Mouse (Mus musculus): ENCODE data around the gene Pus10.

DNA sequence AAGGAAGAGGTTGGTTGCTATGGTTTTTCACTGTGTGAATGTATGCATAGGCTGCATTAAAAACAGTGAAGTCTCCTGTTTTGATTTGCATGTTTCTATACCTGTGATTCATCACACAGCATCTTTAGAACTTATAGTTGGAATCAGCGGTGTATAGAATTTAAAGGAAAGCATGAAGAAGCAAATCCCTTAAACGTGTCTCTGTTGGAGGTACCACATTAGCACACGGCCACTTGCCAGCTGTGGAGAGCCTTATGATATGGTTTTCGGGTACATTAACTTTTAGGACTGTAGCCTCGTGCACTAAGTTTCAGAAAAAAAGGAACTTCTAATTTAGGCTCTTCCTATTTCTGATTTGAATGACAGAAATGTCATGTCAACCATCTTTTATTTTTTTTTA is 17.1 kb downstream of the Pus10 start:
- TF ChIP-seq POLR2A (IDR thresholded peaks at IDR 0.05; ENCODE audit: low read depth, low read length) (no peak), CTCF (IDR thresholded peaks at IDR 0.05; ENCODE audit: extremely low read depth, insufficient read depth, insufficient read length, insufficient replicate concordance) (no peak)

Measured in spleen, adult 2 months (tissue).